Mouse (Mus musculus): Measurements from ENCODE around the gene Flt4. TPM values are rescaled to one million over a fixed set of nuclear protein-coding genes. Genes with fewer than 3 reads are reported as not detected.

Gene Flt4
- total RNA-seq, 2 experiments from 2014 or later: 7.3 to 7.5 TPM

DNA sequence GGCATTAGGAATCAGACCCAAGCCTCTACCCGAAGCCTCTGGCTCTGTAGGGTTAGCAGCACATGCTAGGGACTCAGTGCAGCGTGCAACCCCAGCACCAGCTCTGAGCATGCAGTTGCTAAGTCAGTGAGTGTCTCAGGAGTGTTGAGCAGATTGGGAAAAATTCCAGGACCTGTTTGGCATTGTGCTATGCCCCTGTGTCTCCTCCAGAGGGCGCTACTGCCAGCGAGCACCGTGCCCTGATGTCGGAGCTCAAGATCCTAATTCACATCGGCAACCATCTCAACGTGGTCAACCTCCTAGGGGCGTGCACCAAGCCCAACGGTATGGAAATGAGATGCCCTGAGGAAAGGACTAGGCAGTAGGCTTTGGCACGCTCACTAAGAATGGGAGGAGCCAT, 27.4 kb downstream of the Flt4 start:
- DNase-seq (ENCODE audit: low spot score in 2 of 2): no peak

GRCm38 (mm10) chr11:49645677-49646076, 36.6 kb downstream of the Flt4 start:
- DNase-seq (ENCODE audit: low spot score in 2 of 2): no peak

DNA sequence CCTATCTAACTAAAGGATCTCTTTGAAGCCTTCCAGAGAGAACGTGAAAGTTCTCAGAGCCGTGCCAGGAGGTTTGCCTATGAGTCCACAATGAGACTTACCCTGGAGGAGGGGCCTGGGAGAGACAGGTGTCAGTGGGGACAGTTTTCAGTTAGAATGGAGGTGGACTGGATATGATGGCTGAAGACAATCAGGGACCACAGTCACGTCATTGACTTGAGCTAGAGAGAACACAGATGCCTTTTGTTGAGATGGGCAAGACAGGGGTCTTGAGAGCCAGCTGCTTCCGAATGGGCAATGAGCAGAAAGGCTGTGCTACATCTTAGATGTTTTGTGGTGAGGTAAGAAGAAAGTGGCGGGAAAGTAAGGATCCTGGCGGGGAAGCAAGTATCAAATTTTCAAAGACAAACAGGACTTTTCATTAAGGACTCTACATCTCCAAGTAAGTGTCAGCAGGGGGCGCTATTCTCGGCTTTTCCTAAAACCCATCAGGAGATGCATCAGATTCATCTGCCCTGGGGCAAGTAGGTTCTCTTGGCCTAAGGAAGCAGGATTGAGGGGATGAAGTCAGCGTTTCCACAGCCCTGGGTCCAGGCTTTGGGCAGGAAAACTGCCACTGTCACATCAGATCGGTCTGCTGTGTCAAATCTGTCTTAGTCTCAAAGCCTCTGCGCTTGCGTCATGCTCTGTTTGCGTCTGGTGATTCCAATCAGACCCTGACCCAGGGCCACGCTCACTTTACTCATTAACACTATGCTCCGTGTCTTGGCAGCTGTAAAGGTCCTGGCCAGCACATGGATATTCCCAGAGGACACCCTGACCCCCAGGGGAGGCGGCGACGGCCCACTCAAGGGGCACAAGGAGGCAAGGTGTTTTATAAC, 41.3 kb downstream of the Flt4 start:
- DNase-seq (ENCODE audit: low spot score in 2 of 2): no peak

DNA sequence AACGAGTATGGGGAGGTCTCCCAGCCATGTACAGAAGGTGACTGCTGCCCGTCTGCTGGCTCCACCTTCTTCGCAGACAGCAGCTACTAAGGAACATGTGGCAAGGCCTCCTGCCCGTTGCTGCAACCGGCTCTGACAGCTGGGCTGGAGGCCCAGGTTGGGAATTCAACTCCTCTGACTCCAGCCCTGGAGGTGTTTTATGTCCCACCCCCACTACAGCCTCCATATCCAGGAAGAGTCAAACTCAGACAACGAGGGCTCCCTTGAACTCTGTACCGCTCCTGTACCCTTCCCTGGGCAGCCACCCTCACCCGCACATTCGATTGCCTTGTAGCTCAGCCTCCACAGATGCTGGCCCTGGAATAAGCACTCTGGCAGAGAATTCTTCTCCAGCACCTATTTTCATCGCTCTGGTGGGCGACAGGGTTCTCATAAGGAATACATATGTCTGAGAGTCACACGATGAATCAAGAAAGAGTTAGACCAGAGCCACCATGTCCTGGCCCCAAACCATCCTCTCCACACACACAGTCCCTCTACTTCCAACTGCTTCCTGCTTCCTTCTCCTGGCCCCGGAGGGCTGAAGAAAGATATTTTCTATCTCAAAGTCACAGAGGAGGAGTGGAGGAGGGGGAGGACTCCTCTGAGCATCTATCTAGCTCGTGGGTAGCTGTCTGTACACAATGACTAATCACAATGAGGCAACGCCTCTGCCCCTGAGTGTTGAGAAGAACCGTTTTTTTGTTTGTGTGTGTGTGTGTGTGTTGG, 42.1 kb downstream of the Flt4 start:
- DNase-seq (ENCODE audit: low spot score in 2 of 2): no peak

GRCm38 (mm10) chr11:49651762-49652322, 42.8 kb downstream of the Flt4 start:
- DNase-seq (ENCODE audit: low spot score in 2 of 2): no peak

DNA sequence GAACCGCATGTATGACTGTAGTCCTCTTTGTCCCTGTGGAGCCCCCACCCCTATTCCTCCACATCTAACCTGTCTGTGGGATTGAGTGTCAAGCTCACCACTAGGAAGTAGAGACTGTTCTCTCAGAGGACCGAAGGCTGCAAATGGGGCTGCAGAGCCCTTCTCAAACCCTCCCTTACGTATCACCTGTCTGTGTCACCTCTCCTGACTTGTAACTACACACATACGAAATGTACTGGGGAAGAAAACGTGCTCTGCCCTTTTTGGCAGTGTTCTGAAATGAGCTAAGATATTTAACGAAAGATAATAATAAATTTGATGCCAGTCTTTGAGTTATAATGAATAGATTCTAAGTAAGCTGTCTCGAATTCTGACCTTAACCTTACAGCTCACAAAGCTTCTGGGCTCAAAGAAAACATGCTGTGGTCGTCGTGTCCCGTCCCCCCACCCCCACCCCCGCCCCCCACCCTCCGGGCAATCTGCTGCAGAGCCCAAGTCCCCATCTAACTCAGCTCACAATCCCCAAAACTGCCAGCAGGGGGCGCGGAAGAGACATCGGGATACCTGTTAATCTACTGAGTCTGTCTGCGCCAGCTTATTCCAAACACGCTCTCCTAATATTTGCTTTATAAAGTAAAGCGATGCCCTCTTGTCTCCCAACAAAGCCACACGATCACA, 43.5 kb downstream of the Flt4 start:
- DNase-seq (ENCODE audit: low spot score in 2 of 2): peak; percentile 79 to 80

- no peak for DNase-seq (ENCODE audit: low spot score in 2 of 2)
Measured at GRCm38 (mm10) chr11:49653079-49653408, 44.0 kb downstream of the Flt4 start.

- DNase-seq (ENCODE audit: low spot score in 2 of 2): no peak
Measured at GRCm38 (mm10) chr11:49654651-49655050, 45.6 kb downstream of the Flt4 start.

DNA sequence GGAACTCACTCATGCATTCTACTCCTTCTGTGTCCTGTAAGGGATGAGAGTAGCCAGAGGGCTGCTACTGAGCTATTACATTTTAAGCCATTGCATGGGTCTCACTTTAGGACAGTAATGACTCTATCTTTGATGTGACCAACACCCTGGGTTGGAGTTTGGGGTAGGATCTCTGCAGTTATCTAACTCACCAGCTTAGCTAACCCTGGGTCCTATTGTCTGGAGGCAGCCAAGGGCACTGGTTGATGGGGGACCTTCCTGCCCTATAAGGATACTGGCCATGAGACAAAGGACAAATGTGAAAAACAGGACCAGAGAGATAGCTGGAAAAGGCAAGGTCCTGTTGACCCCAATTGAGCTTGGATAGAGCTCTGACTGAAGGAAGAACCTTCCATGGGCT, 46.4 kb downstream of the Flt4 start:
- DNase-seq (ENCODE audit: low spot score in 2 of 2): no peak

DNA sequence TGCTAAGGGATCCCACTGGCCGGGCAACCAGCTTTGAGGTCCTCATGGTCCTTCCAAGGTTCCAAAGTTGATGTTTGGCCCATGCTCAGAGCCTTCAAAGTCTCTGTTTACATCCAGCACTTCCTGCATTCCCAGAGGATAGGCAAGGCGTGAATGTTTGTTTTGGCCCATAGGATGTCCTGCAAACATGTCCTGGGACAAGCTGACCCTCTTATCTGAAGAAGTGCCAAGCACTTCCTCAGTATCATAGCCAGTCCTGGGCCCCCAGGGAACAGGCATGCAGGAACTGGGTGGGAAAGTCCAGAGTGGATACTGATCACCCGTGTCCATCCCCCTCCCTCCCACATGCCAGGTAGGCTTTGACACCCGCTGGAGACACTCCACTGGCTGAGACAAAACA, 49.0 kb downstream of the Flt4 start:
- DNase-seq (ENCODE audit: low spot score in 2 of 2): no peak

- DNase-seq (ENCODE audit: low spot score in 2 of 2): no peak
Measured at GRCm38 (mm10) chr11:49658791-49659469, 49.9 kb downstream of the Flt4 start.

GRCm38 (mm10) chr11:49659470-49659799, 50.4 kb downstream of the Flt4 start:
- no peak for DNase-seq (ENCODE audit: low spot score in 2 of 2)

GRCm38 (mm10) chr11:49662292-49662780, 53.3 kb downstream of the Flt4 start:
- DNase-seq (ENCODE audit: low spot score in 2 of 2): no peak

GRCm38 (mm10) chr11:49663310-49663709, 54.2 kb downstream of the Flt4 start, which contains the start of gene Scgb3a1:
TSS of gene Scgb3a1 (plus strand) at chr11:49663610.
- DNase-seq (ENCODE audit: low spot score in 2 of 2): no peak

GRCm38 (mm10) chr11:49664262-49665140, 55.4 kb downstream of the Flt4 start:
- DNase-seq (ENCODE audit: low spot score in 2 of 2): no peak

- DNase-seq (ENCODE audit: low spot score in 2 of 2): no peak
Measured at GRCm38 (mm10) chr11:49665462-49665861, 56.4 kb downstream of the Flt4 start.

DNA sequence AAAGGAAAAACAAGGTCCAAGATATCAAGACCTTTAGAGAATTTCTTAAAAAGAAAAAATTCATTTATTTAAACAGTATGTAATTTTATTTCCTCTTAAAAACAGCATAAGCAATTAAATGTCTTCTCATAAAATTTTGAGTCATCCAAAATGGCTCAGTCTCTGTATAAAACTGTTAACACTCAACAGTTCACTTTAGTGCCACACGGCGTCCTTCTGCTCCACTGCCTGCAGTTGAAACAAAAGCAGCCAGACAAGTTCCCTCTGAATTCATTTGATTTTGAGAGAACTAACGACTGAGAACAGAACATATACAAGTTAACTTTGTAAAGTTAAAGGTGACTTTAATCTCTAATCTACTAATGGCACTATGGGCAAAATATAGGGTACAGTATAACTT, 64.4 kb downstream of the Flt4 start:
- no peak for DNase-seq (ENCODE audit: low spot score in 2 of 2)

- no peak for DNase-seq (ENCODE audit: low spot score in 2 of 2)
Measured at GRCm38 (mm10) chr11:49684237-49684973, 75.3 kb downstream of the Flt4 start.

DNA sequence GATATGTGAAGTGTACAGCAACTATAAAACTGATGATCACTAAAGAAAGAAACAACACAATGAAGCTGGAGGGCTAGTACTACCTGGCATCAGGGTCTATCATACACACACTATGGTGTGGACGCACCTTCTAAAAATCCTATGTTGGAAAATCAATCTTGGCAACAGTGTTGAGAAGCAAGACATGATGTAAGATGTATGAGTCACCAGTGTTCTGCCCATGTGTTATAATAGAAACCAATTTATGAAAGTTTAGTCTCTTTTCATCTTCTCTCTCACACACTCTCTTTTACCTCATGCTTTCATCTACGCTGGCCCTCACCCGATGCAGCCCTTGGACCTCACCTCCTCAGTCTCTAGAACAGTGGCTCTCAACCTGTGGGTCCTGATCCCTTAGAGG, 86.0 kb downstream of the Flt4 start:
- no peak for DNase-seq (ENCODE audit: low spot score in 2 of 2)

Data from gastrocnemius, postnatal 4 days (tissue).